ENCODE assay signal across 28 mouse cellular contexts in genomic region chr4:132166350-132167290, GRCm38 (mm10). TPM values are rescaled to one million over a fixed set of nuclear protein-coding genes. Genes with fewer than 3 reads are reported as not detected.
DNase-seq lines count a peak whose midpoint lies in the region; ATAC-seq and TF ChIP-seq lines count a peak whose summit lies in the region.
"Had no signal": no experiment of that assay in that cellular context is flagged by ENCODE, and none has a peak within 500 bp of the region (broad histone marks: within the 10 kb centered on the region; RNA-seq: fewer than 3 reads in every experiment).

No protein-coding gene starts in this region.

- no peaks in the 10 kb centered on the region for H3K36me3 ChIP-seq in kidney, embryonic 15.5 days
- no peaks in the 10 kb centered on the region for H3K36me3 ChIP-seq in neural tube, embryonic 13.5 days
- H3K36me3 ChIP-seq in neural tube, embryonic 15.5 days, result no peaks in the 10 kb centered on the region
- no peaks in the 10 kb centered on the region for H3K36me3 ChIP-seq in stomach, postnatal 0 days (ENCODE audit: control insufficient read depth, insufficient read depth, low read length)
- H3K36me3 ChIP-seq: hindbrain, embryonic 13.5 days; midbrain, embryonic 13.5 days had no signal

- DNase-seq in kidney, postnatal 10 days, result no peak
- peak; percentile 90 for DNase-seq in MN1 (ENCODE audit: low spot score)
- no peak for DNase-seq in stomach, postnatal 0 days (ENCODE audit: low spot score)
- DNase-seq in frontal cortex, postnatal 36 days (ENCODE audit: low spot score in 2 of 2), result no peak
- DNase-seq: adrenal gland, postnatal 25 days; cerebellum, adult 2 months; cerebellum, postnatal 14 days; heart, postnatal 4 days; kidney, adult 11 months; kidney, postnatal 14 days; layer of hippocampus, postnatal 36 days; liver; lung, adult 2 months; lung, postnatal 10 days; spleen, adult 18-20 months; thymus, postnatal 4 days had no signal

- no peak for TF ChIP-seq EP300 in stomach, postnatal 0 days (optimal IDR thresholded peaks at IDR 0.05)

- no peak overlapping the region for H3K4me2 ChIP-seq in kidney, embryonic 15.5 days
- no peak overlapping the region for H3K4me2 ChIP-seq in neural tube, embryonic 13.5 days
- no peak overlapping the region for H3K4me2 ChIP-seq in neural tube, embryonic 15.5 days
- H3K4me2 ChIP-seq in stomach, postnatal 0 days (replicated peaks; ENCODE audit: low read depth), result no peak overlapping the region
- H3K4me2 ChIP-seq: heart, embryonic 11.5 days; hindbrain, embryonic 13.5 days; midbrain, embryonic 13.5 days had no signal

- peak overlapping the region; percentile 42; the same call in 1 of the 2 replicates for H3K27ac ChIP-seq in kidney, embryonic 15.5 days
- peak overlapping the region; percentile 69 for H3K27ac ChIP-seq in neural tube, embryonic 13.5 days (replicated peaks)
- H3K27ac ChIP-seq in neural tube, embryonic 15.5 days (replicated peaks), result no peak overlapping the region
- H3K27ac ChIP-seq in stomach, postnatal 0 days (replicated peaks), result no peak overlapping the region
- H3K27ac ChIP-seq: liver, embryonic 14.5 days; macrophage; midbrain, embryonic 13.5 days had no signal

- no peaks in the 10 kb centered on the region for H3K9me3 ChIP-seq in kidney, embryonic 15.5 days (replicated peaks)
- no peaks in the 10 kb centered on the region for H3K9me3 ChIP-seq in neural tube, embryonic 13.5 days
- H3K9me3 ChIP-seq in neural tube, embryonic 15.5 days (replicated peaks), result no peaks in the 10 kb centered on the region
- no peaks in the 10 kb centered on the region for H3K9me3 ChIP-seq in stomach, postnatal 0 days (ENCODE audit: control insufficient read depth, low read length)
- H3K9me3 ChIP-seq: hindbrain, embryonic 13.5 days; midbrain, embryonic 13.5 days had no signal

- H3K4me1 ChIP-seq in kidney, embryonic 15.5 days, result peaks cover 12% of the 10 kb centered on the region
- H3K4me1 ChIP-seq in neural tube, embryonic 13.5 days (replicated peaks), result peaks cover 27% of the 10 kb centered on the region
- peaks cover 21% of the 10 kb centered on the region for H3K4me1 ChIP-seq in neural tube, embryonic 15.5 days
- no peaks in the 10 kb centered on the region for H3K4me1 ChIP-seq in stomach, postnatal 0 days (replicated peaks; ENCODE audit: control insufficient read depth, insufficient read depth)

- no peak overlapping the region for H3K4me3 ChIP-seq in kidney, embryonic 15.5 days (replicated peaks)
- H3K4me3 ChIP-seq in neural tube, embryonic 13.5 days, result no peak overlapping the region
- H3K4me3 ChIP-seq in neural tube, embryonic 15.5 days (replicated peaks), result no peak overlapping the region
- no peak overlapping the region for H3K4me3 ChIP-seq in stomach, postnatal 0 days (ENCODE audit: low read depth, low read length)
- H3K4me3 ChIP-seq: erythroblast, embryonic 14.5 days; hindbrain, embryonic 13.5 days; midbrain, embryonic 13.5 days had no signal

- WGBS in kidney, embryonic 15.5 days, result 56% methylated on average over 16 of the region's 16 CpGs
- WGBS in neural tube, embryonic 13.5 days, result 40% methylated on average over 16 of the region's 16 CpGs
- WGBS in neural tube, embryonic 15.5 days, result 37% methylated on average over 16 of the region's 16 CpGs
- 45% methylated on average over 16 of the region's 16 CpGs for WGBS in stomach, postnatal 0 days

- no peak overlapping the region for H3K9ac ChIP-seq in kidney, embryonic 15.5 days
- H3K9ac ChIP-seq in neural tube, embryonic 13.5 days, result no peak overlapping the region
- no peak overlapping the region for H3K9ac ChIP-seq in neural tube, embryonic 15.5 days (replicated peaks)
- H3K9ac ChIP-seq in stomach, postnatal 0 days (ENCODE audit: low read length), result no peak overlapping the region
- H3K9ac ChIP-seq: hindbrain, embryonic 13.5 days; liver, embryonic 14.5 days; midbrain, embryonic 13.5 days had no signal

- TF ChIP-seq CTCF in stomach, postnatal 0 days (IDR thresholded peaks at IDR 0.05; ENCODE audit: low read depth), result no peak

- ATAC-seq in kidney, embryonic 15.5 days (replicated peaks; ENCODE audit: low FRiP score), result no peak
- peak; percentile 50; the same call in 1 of the 2 replicates for ATAC-seq in neural tube, embryonic 13.5 days (ENCODE audit: low read depth)
- no peak for ATAC-seq in neural tube, embryonic 15.5 days (ENCODE audit: low FRiP score)
- peak; percentile 38; the same call in 1 of the 2 replicates for ATAC-seq in stomach, postnatal 0 days (ENCODE audit: low FRiP score, low TSS enrichment)
- ATAC-seq: CD4-positive, CD25-positive, alpha-beta regulatory T cell, adult 4 months; forebrain, embryonic 16.5 days; midbrain, embryonic 13.5 days had no signal

- H3K27me3 ChIP-seq in kidney, embryonic 15.5 days, result no peaks in the 10 kb centered on the region
- no peaks in the 10 kb centered on the region for H3K27me3 ChIP-seq in neural tube, embryonic 13.5 days
- no peaks in the 10 kb centered on the region for H3K27me3 ChIP-seq in neural tube, embryonic 15.5 days (replicated peaks)
- H3K27me3 ChIP-seq in stomach, postnatal 0 days (ENCODE audit: control insufficient read depth, insufficient read depth, low read length), result no peaks in the 10 kb centered on the region
- H3K27me3 ChIP-seq: hindbrain, embryonic 13.5 days; midbrain, embryonic 13.5 days had no signal

RNA-seq across cellular contexts. Expression of gene Oprd1, which starts 22.3 kb away (rescaled TPM):
- 0.23 and 0.41 TPM in 2 replicates for polyA plus RNA-seq in kidney, embryonic 15.5 days (2015; fragmentation: Nextera tagmentation; extraction: Ambion mirVana)
- polyA plus RNA-seq in neural tube, embryonic 13.5 days (2015; fragmentation: Nextera tagmentation; extraction: Ambion mirVana), result 0.77 and 0.96 TPM in 2 replicates
- polyA plus RNA-seq in neural tube, embryonic 15.5 days (2015; fragmentation: Nextera tagmentation; extraction: Ambion mirVana), result 0.90 and 1.1 TPM in 2 replicates
- polyA plus RNA-seq in stomach, postnatal 0 days (2015; fragmentation: Nextera tagmentation; extraction: Ambion mirVana), result 0.04 and 0.11 TPM in 2 replicates
- polyA plus RNA-seq: CD4-positive, CD25-positive, alpha-beta regulatory T cell, adult 4 months; erythroblast, embryonic 14.5 days; forebrain, embryonic 11.5 days had no signal

RNA-seq across cellular contexts. Expression of gene Ythdf2, which starts 45.5 kb away (rescaled TPM):
- polyA plus RNA-seq in kidney, embryonic 15.5 days (2015; fragmentation: Nextera tagmentation; extraction: Ambion mirVana), result 107 and 113 TPM in 2 replicates
- polyA plus RNA-seq in neural tube, embryonic 13.5 days (2015; fragmentation: Nextera tagmentation; extraction: Ambion mirVana), result 123 and 125 TPM in 2 replicates
- polyA plus RNA-seq in neural tube, embryonic 15.5 days (2015; fragmentation: Nextera tagmentation; extraction: Ambion mirVana), result 97.4 and 104 TPM in 2 replicates
- polyA plus RNA-seq in stomach, postnatal 0 days (2015; fragmentation: Nextera tagmentation; extraction: Ambion mirVana), result 52.6 and 53.8 TPM in 2 replicates

Comparison
In these comparisons a context has a peak if more than half of its experiments do, and no peak if none do; other contexts are left out.
1. ATAC-seq: peak in neural tube, embryonic 13.5 days (single experiment) and stomach, postnatal 0 days (single experiment); none in kidney, embryonic 15.5 days (single experiment) and neural tube, embryonic 15.5 days (single experiment).
2. H3K27ac ChIP-seq: peak in kidney, embryonic 15.5 days (single experiment) and neural tube, embryonic 13.5 days (single experiment); none in neural tube, embryonic 15.5 days (single experiment) and stomach, postnatal 0 days (single experiment).